Mouse (Mus musculus): ENCODE measurements at regions not wholly inside any gene's neighbourhood (a gene's known extent, or its start where the extent isn't known, plus 50 kb on each side); places are given as distances from the start of the nearest gene placed in this dataset.

- TF ChIP-seq CTCF (IDR thresholded peaks at IDR 0.05; ENCODE audit: low read depth, low read length) (no peak), POLR2A (IDR thresholded peaks at IDR 0.05; ENCODE audit: extremely low read depth, insufficient read depth, low read length) (no peak)
These were observed 168.6 kb downstream of the Gadd45g start for GRCm38 (mm10) chr13:52015066-52015465.

All from liver, adult 2 months (tissue).